Mouse (Mus musculus): ENCODE data around the gene Cyp2d9. TPM values are rescaled to one million over a fixed set of nuclear protein-coding genes. Genes with fewer than 3 reads are reported as not detected.

Gene Cyp2d9
- polyA plus RNA-seq, 1 experiment from 2014 or later: not detected

DNA sequence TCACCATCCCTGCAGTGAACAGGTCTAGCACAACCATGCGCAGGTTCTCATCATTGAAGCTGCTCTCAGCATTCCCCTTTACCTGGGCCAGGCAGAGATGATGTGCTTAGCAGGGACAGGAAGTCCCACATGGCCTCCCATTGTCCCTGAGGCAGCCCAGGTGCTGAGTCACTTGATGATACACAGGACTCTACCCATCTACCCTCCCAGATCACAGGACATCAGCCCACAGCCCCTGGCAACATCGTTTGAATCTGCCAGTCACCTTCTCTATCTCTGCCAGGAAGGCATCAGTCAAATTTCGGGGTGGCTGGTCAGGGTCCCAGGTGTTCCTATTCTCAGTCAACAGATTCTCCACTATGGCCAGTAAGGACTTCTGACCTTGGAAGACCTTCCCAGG lies 29.1 kb upstream of the Cyp2d9 start:
- H3K36me3 ChIP-seq (ENCODE audit: control insufficient read depth, insufficient read depth, low read length): no peaks in the 10 kb centered on the region
- no peak overlapping the region for H3K27ac ChIP-seq (replicated peaks; ENCODE audit: low read depth, low read length)
- H3K4me2 ChIP-seq (ENCODE audit: low read depth, severe bottlenecking): no peak overlapping the region
- no peak overlapping the region for H3K4me3 ChIP-seq (ENCODE audit: low read depth, low read length)
- no peaks in the 10 kb centered on the region for H3K9me3 ChIP-seq (ENCODE audit: control insufficient read depth, low read length)
- ATAC-seq (ENCODE audit: insufficient number of reproducible peaks, low FRiP score, low TSS enrichment, low read depth): no peak
- no peak overlapping the region for H3K9ac ChIP-seq (ENCODE audit: low read length)
- H3K27me3 ChIP-seq (ENCODE audit: control insufficient read depth, insufficient read depth, low read length): no peaks in the 10 kb centered on the region
- DNase-seq (ENCODE audit: low spot score): no peak
- no peaks in the 10 kb centered on the region for H3K4me1 ChIP-seq (ENCODE audit: control insufficient read depth, insufficient read depth, low read length)
- 84% methylated on average over 3 of the region's 3 CpGs for WGBS

DNA sequence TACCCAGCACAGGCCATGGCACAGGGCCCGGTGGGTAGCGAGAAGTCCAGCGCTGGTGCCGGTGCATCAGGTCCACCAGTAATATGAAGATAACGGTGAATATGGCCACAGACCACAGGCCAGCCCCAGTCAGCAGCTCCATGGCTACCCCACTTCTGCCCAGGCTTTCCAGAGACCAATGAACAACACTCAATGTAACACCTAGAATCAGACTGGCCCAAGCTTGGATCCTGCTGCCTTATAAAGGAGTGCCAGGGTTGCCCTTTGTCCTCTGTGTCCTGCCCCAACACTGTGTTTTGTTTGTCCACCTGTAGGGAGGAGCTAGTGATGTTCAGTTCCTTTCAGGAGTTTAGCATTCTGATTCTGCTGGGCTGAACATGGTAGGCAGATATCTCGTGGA lies 26.3 kb upstream of the Cyp2d9 start, which contains the start of gene Cyp2d10:
TSS of gene Cyp2d10 (minus strand) at position 215 of the 400 bp plus-strand sequence.
- H3K4me2 ChIP-seq (ENCODE audit: low read depth, severe bottlenecking): no peak within 1 kb of the TSS
- H3K27me3 ChIP-seq (ENCODE audit: control insufficient read depth, insufficient read depth, low read length): no peaks in the 10 kb centered on the region
- H3K4me1 ChIP-seq (ENCODE audit: control insufficient read depth, insufficient read depth, low read length): no peaks in the 10 kb centered on the region
- H3K4me3 ChIP-seq (ENCODE audit: low read depth, low read length): no peak within 1 kb of the TSS
- no peaks in the 10 kb centered on the region for H3K36me3 ChIP-seq (ENCODE audit: control insufficient read depth, insufficient read depth, low read length)
- no peaks in the 10 kb centered on the region for H3K9me3 ChIP-seq (ENCODE audit: control insufficient read depth, low read length)
- WGBS: 93% methylated on average over 6 of the region's 6 CpGs
- no peak for ATAC-seq (ENCODE audit: insufficient number of reproducible peaks, low FRiP score, low TSS enrichment, low read depth)
- H3K27ac ChIP-seq (replicated peaks; ENCODE audit: low read depth, low read length): no peak within 1 kb of the TSS
- H3K9ac ChIP-seq (ENCODE audit: low read length): no peak within 1 kb of the TSS
- no peak for DNase-seq (ENCODE audit: low spot score)

DNA sequence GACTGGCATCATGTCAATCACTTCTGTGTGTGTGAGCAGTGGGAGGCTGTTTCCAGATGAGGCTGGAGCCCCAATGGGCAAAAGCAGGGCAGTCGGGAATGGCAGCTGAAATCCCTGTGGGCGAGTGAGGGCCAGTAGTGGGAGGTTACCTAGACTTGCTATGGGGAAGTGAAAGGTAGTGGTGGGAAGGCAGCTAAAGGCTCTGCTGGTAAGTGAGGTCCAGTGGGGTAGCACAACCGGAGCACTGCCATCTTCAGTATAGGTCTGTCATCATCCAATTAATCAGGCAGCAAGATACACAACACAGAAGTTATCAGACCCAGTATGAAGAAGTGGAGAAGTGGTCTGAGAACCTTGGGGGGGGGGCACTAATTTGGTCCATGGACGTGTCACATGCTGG lies 25.7 kb upstream of the Cyp2d9 start:
- WGBS: 81% methylated on average over 4 of the region's 4 CpGs

DNA sequence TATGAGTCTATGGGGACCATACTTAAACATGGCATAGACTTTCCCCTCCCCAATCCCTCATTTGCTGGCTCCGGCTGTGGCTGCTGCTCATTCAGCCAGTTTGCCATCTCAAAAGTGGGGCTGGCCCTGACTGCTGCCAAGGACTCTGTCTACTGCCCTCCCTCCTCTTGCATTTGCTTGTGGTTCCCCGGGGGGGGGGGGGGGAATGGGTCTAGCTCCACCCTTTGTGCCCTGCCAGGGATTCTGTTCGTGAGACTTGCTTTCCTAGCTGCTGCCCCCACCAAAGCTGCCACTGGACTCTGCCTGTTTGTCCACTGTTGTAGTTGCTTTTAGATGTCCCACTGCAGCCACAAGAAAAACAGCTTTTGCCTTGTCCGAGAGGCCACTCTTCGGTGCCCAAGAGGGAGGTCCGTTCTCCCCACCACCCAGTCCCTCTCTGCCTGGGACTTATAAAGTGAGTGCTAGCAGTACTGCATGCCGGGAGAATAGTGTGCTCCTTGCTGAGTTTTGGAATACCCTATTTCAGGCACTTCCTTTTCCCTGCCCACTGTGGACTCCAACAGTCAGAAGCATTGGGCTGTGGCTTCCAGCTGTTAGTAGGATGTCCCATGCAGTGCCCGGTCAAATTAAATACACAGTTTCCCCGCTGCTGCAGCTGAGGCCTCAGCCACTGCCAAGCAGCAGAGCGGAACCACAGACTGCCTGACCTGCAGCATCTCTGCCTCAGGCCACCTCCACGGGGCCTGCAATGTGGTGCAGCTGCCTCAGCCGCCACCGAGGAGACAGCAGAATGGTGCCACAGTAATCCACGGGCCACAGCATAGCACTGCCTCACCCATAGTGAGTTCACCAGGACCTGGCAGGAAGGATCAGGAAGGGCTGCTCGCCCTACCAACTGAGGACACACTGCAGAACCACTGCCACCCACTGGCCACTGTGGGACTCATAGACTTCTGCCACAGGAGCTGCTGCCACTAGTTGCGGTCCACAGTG lies 16.1 kb upstream of the Cyp2d9 start:
- Histone ChIP-seq H3K27me3 (ENCODE audit: control insufficient read depth, insufficient read depth, low read length) (no peaks in the 10 kb centered on the region), H3K27ac (replicated peaks; ENCODE audit: low read depth, low read length) (no peak overlapping the region), H3K36me3 (ENCODE audit: control insufficient read depth, insufficient read depth, low read length) (no peaks in the 10 kb centered on the region), H3K4me2 (ENCODE audit: low read depth, severe bottlenecking) (no peak overlapping the region), H3K9ac (ENCODE audit: low read length) (no peak overlapping the region), H3K4me3 (ENCODE audit: low read depth, low read length) (no peak overlapping the region), H3K4me1 (ENCODE audit: control insufficient read depth, insufficient read depth, low read length) (no peaks in the 10 kb centered on the region), H3K9me3 (ENCODE audit: control insufficient read depth, low read length) (no peaks in the 10 kb centered on the region)
- 43% methylated on average over 15 of the region's 16 CpGs for WGBS
- ATAC-seq (ENCODE audit: insufficient number of reproducible peaks, low FRiP score, low TSS enrichment, low read depth) (no peak), DNase-seq (ENCODE audit: low spot score) (peak; percentile 67)

More for the DNA sequence above, 25.7 kb upstream of the Cyp2d9 start:
- H3K27me3 ChIP-seq (ENCODE audit: control insufficient read depth, insufficient read depth, low read length): no peaks in the 10 kb centered on the region
- H3K9ac ChIP-seq (ENCODE audit: low read length): no peak overlapping the region
- ATAC-seq (ENCODE audit: insufficient number of reproducible peaks, low FRiP score, low TSS enrichment, low read depth): no peak
- H3K27ac ChIP-seq (replicated peaks; ENCODE audit: low read depth, low read length): no peak overlapping the region
- no peaks in the 10 kb centered on the region for H3K9me3 ChIP-seq (ENCODE audit: control insufficient read depth, low read length)
- no peaks in the 10 kb centered on the region for H3K36me3 ChIP-seq (ENCODE audit: control insufficient read depth, insufficient read depth, low read length)
- H3K4me2 ChIP-seq (ENCODE audit: low read depth, severe bottlenecking): no peak overlapping the region
- no peak for DNase-seq (ENCODE audit: low spot score)
- no peaks in the 10 kb centered on the region for H3K4me1 ChIP-seq (ENCODE audit: control insufficient read depth, insufficient read depth, low read length)
- no peak overlapping the region for H3K4me3 ChIP-seq (ENCODE audit: low read depth, low read length)

DNA sequence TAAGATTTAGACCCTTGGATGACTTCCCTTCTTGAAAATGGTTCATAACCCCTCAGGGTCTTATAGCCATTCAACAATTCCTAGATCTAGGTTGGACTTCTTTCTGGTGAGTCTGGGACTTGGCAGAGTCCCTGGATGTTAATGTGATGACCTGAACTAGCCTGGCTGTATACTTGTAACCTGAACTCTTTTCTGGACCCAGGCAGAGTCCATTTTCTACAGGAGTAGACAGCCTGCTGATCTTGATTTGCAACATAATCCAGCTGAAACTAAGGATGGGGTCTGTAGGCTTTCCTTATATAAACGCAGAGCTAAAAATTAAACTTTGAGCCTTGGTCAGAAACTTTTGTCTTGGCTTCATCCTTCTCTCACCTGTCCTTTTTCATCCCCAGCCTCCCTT lies 14.6 kb upstream of the Cyp2d9 start:
- Histone ChIP-seq H3K4me2 (ENCODE audit: low read depth, severe bottlenecking) (no peak overlapping the region), H3K9me3 (ENCODE audit: control insufficient read depth, low read length) (no peaks in the 10 kb centered on the region), H3K36me3 (ENCODE audit: control insufficient read depth, insufficient read depth, low read length) (no peaks in the 10 kb centered on the region), H3K27me3 (ENCODE audit: control insufficient read depth, insufficient read depth, low read length) (no peaks in the 10 kb centered on the region), H3K4me1 (ENCODE audit: control insufficient read depth, insufficient read depth, low read length) (no peaks in the 10 kb centered on the region), H3K9ac (ENCODE audit: low read length) (no peak overlapping the region), H3K4me3 (ENCODE audit: low read depth, low read length) (no peak overlapping the region), H3K27ac (replicated peaks; ENCODE audit: low read depth, low read length) (no peak overlapping the region)
- DNase-seq (ENCODE audit: low spot score) (no peak), ATAC-seq (ENCODE audit: insufficient number of reproducible peaks, low FRiP score, low TSS enrichment, low read depth) (no peak)
- 76% methylated on average over 1 of the region's 1 CpGs for WGBS

DNA sequence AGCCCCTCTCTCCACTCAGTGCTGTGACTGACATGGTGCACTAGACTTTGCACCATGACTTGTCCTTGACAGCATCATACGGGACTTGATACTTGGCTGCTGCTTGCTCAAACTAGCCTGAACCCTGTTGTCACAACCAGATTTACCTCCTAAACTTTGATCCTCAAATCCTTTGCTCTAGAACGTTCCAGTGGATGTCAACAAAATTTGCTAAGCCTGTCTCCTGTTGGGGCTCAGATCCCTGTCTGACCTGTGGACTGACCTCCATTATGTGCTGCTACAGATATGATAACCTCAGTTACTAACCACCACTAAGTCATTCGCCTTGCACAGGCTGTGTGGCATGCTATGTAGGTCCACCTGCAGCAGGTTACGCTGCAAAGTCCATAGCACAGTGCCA lies 10.3 kb upstream of the Cyp2d9 start:
- DNase-seq (ENCODE audit: low spot score) (no peak), ATAC-seq (ENCODE audit: insufficient number of reproducible peaks, low FRiP score, low TSS enrichment, low read depth) (no peak)
- H3K27me3 ChIP-seq (ENCODE audit: control insufficient read depth, insufficient read depth, low read length): no peaks in the 10 kb centered on the region
- no peak overlapping the region for H3K27ac ChIP-seq (replicated peaks; ENCODE audit: low read depth, low read length)
- H3K36me3 ChIP-seq (ENCODE audit: control insufficient read depth, insufficient read depth, low read length): no peaks in the 10 kb centered on the region
- no peak overlapping the region for H3K4me2 ChIP-seq (ENCODE audit: low read depth, severe bottlenecking)
- H3K4me3 ChIP-seq (ENCODE audit: low read depth, low read length): no peak overlapping the region
- no peaks in the 10 kb centered on the region for H3K9me3 ChIP-seq (ENCODE audit: control insufficient read depth, low read length)
- WGBS: 84% methylated on average over 4 of the region's 4 CpGs
- no peak overlapping the region for H3K9ac ChIP-seq (ENCODE audit: low read length)
- H3K4me1 ChIP-seq (ENCODE audit: control insufficient read depth, insufficient read depth, low read length): no peaks in the 10 kb centered on the region

DNA sequence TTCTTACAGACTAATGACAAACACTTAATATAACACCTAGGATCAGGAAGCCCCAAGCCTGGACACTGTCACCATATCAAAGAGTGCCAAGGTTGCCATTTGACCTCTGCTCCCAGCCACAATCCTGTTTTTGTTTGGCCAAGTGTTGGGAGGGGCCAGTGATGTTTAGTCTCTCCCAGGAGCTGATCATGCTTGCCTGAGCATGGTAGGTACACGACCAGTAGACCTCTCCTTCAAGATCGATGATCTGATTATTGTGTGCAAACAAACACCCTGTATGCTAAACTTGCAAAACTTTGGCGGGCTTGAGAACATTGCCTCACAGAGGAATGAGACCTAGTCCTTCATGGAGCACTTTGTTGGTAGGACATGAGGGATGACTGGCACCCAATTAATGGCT lies 9.8 kb upstream of the Cyp2d9 start:
- ATAC-seq (ENCODE audit: insufficient number of reproducible peaks, low FRiP score, low TSS enrichment, low read depth): no peak
- H3K36me3 ChIP-seq (ENCODE audit: control insufficient read depth, insufficient read depth, low read length): no peaks in the 10 kb centered on the region
- H3K9ac ChIP-seq (ENCODE audit: low read length): no peak overlapping the region
- H3K9me3 ChIP-seq (ENCODE audit: control insufficient read depth, low read length): no peaks in the 10 kb centered on the region
- 76% methylated on average over 3 of the region's 3 CpGs for WGBS
- DNase-seq (ENCODE audit: low spot score): no peak
- H3K4me3 ChIP-seq (ENCODE audit: low read depth, low read length): no peak overlapping the region
- no peak overlapping the region for H3K27ac ChIP-seq (replicated peaks; ENCODE audit: low read depth, low read length)
- no peaks in the 10 kb centered on the region for H3K27me3 ChIP-seq (ENCODE audit: control insufficient read depth, insufficient read depth, low read length)
- H3K4me1 ChIP-seq (ENCODE audit: control insufficient read depth, insufficient read depth, low read length): no peaks in the 10 kb centered on the region
- H3K4me2 ChIP-seq (ENCODE audit: low read depth, severe bottlenecking): no peak overlapping the region

DNA sequence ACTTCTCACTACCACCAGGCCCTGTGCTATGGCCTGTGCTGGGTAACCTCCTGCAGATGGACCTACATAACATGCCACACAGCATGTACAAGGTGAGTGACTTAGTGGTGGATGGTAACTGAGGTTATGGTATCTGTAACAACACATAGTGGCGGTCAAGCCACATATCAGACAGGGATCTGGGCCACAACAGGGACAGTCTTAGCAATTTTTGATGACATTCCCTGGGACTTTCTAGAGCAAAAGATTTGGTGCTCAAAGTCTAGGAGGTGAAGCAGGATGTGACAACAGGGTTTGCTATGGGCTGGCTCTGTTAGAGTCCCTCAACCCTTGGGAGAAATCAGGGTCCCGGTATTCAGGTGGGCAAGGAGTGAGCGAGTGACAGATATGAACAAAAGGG lies 384 bp downstream of the Cyp2d9 start:
- Histone ChIP-seq H3K9ac (ENCODE audit: low read length) (no peak overlapping the region), H3K4me3 (ENCODE audit: low read depth, low read length) (no peak overlapping the region), H3K9me3 (ENCODE audit: control insufficient read depth, low read length) (no peaks in the 10 kb centered on the region; the same call in 1 of the 2 replicates), H3K4me2 (ENCODE audit: low read depth, severe bottlenecking) (no peak overlapping the region), H3K4me1 (ENCODE audit: control insufficient read depth, insufficient read depth, low read length) (no peaks in the 10 kb centered on the region), H3K36me3 (ENCODE audit: control insufficient read depth, insufficient read depth, low read length) (no peaks in the 10 kb centered on the region), H3K27ac (replicated peaks; ENCODE audit: low read depth, low read length) (no peak overlapping the region), H3K27me3 (ENCODE audit: control insufficient read depth, insufficient read depth, low read length) (no peaks in the 10 kb centered on the region)
- no peak for ATAC-seq (ENCODE audit: insufficient number of reproducible peaks, low FRiP score, low TSS enrichment, low read depth)
- whole genome bisulfite sequencing: 95% methylated on average over 3 of the region's 3 CpGs
- no peak for DNase-seq (ENCODE audit: low spot score)

Data from limb, embryonic 11.5 days (tissue).